Mouse (Mus musculus): Measurements from ENCODE around the gene Catsper4. TPM values are rescaled to one million over a fixed set of nuclear protein-coding genes. Genes with fewer than 3 reads are reported as not detected.

Catsper4 gene
- polyA plus RNA-seq, 1 experiment from 2014 or later: not detected

- peaks cover 8% of the 10 kb centered on the region for H3K27me3 ChIP-seq (replicated peaks)
- H3K9ac ChIP-seq: 0 out of 2 replicates have a peak overlapping the region, but pooled peaks have one; percentile 0
- H3K9me3 ChIP-seq (replicated peaks): 0 out of 2 replicates have a peak, but pooled peaks cover 4% of the 10 kb centered on the region
- H3K4me3 ChIP-seq: no peak overlapping the region
- no peaks in the 10 kb centered on the region for H3K36me3 ChIP-seq
- 23% methylated on average over 11 of the region's 11 CpGs for WGBS
- peaks cover 53% of the 10 kb centered on the region for H3K4me1 ChIP-seq (replicated peaks)
- 0 out of 2 replicates have a peak overlapping the region, but pooled peaks have one; percentile 32 for H3K27ac ChIP-seq (ENCODE audit: poor library complexity, severe bottlenecking)
- H3K4me2 ChIP-seq: peak overlapping the region; percentile 44
- no peak for ATAC-seq (ENCODE audit: insufficient number of reproducible peaks, low FRiP score)
Measured at GRCm38 (mm10) chr4:134257198-134258009, 30.2 kb upstream of the Catsper4 start.

- Histone ChIP-seq H3K36me3 (no peaks in the 10 kb centered on the region), H3K4me1 (replicated peaks) (peaks cover 61% of the 10 kb centered on the region), H3K27ac (ENCODE audit: poor library complexity, severe bottlenecking) (0 out of 2 replicates have a peak overlapping the region, but pooled peaks have one; percentile 32), H3K27me3 (replicated peaks) (peaks cover 16% of the 10 kb centered on the region), H3K4me2 (peak overlapping the region; percentile 44), H3K9me3 (replicated peaks) (no peaks in the 10 kb centered on the region), H3K9ac (peak overlapping the region; percentile 0; the same call in 1 of the 2 replicates), H3K4me3 (no peak overlapping the region)
- ATAC-seq (ENCODE audit: insufficient number of reproducible peaks, low FRiP score): no peak; the same call in 1 of the 2 replicates
- WGBS: 12% methylated on average over 17 of the region's 19 CpGs
Measured at GRCm38 (mm10) chr4:134256407-134257197, 29.4 kb upstream of the Catsper4 start.

- H3K9ac ChIP-seq: no peak overlapping the region
- 0 out of 2 replicates have a peak overlapping the region, but pooled peaks have one; percentile 0 for H3K27ac ChIP-seq (ENCODE audit: poor library complexity, severe bottlenecking)
- peaks cover 69% of the 10 kb centered on the region for H3K4me1 ChIP-seq (replicated peaks)
- WGBS: 33% methylated on average over 4 of the region's 4 CpGs
- ATAC-seq (ENCODE audit: insufficient number of reproducible peaks, low FRiP score): no peak
- H3K9me3 ChIP-seq (replicated peaks): no peaks in the 10 kb centered on the region
- no peaks in the 10 kb centered on the region for H3K36me3 ChIP-seq
- peaks cover 23% of the 10 kb centered on the region for H3K27me3 ChIP-seq (replicated peaks)
- H3K4me3 ChIP-seq: no peak overlapping the region
- no peak overlapping the region for H3K4me2 ChIP-seq
Measured at GRCm38 (mm10) chr4:134255854-134256253, 28.7 kb upstream of the Catsper4 start.

GRCm38 (mm10) chr4:134254835-134255234, 27.7 kb upstream of the Catsper4 start:
- Histone ChIP-seq H3K9ac (no peak overlapping the region), H3K4me2 (no peak overlapping the region), H3K9me3 (replicated peaks) (no peaks in the 10 kb centered on the region), H3K36me3 (no peaks in the 10 kb centered on the region), H3K27ac (ENCODE audit: poor library complexity, severe bottlenecking) (no peak overlapping the region), H3K4me3 (no peak overlapping the region), H3K4me1 (replicated peaks) (peaks cover 79% of the 10 kb centered on the region), H3K27me3 (replicated peaks) (peaks cover 30% of the 10 kb centered on the region)
- no peak for ATAC-seq (ENCODE audit: insufficient number of reproducible peaks, low FRiP score)
- 53% methylated on average over 3 of the region's 3 CpGs for WGBS

GRCm38 (mm10) chr4:134253722-134254324, 26.6 kb upstream of the Catsper4 start, which contains the start of gene Grrp1:
Gene Grrp1, minus strand, starts transcription at chr4:134254106.
- H3K27me3 ChIP-seq (replicated peaks): peaks cover 35% of the 10 kb centered on the region

GRCm38 (mm10) chr4:134252911-134253721, 25.9 kb upstream of the Catsper4 start:
- no peak for ATAC-seq (ENCODE audit: insufficient number of reproducible peaks, low FRiP score)
- H3K4me1 ChIP-seq (replicated peaks): peaks cover 82% of the 10 kb centered on the region
- peak overlapping the region; percentile 67 for H3K9ac ChIP-seq
- peak overlapping the region; percentile 97 for H3K4me2 ChIP-seq
- no peaks in the 10 kb centered on the region for H3K36me3 ChIP-seq
- peak overlapping the region; percentile 54 for H3K4me3 ChIP-seq
- 19% methylated on average over 15 of the region's 15 CpGs for WGBS
- peaks cover 42% of the 10 kb centered on the region for H3K27me3 ChIP-seq (replicated peaks)
- no peaks in the 10 kb centered on the region for H3K9me3 ChIP-seq (replicated peaks)
- H3K27ac ChIP-seq (ENCODE audit: poor library complexity, severe bottlenecking): peak overlapping the region; percentile 50

More at GRCm38 (mm10) chr4:134253722-134254324, 26.6 kb upstream of the Catsper4 start, which contains the start of gene Grrp1:
- Histone ChIP-seq H3K9me3 (replicated peaks) (no peaks in the 10 kb centered on the region), H3K36me3 (no peaks in the 10 kb centered on the region), H3K27ac (ENCODE audit: poor library complexity, severe bottlenecking) (peak within 1 kb of the TSS; percentile 50), H3K4me2 (peak within 1 kb of the TSS; percentile 97), H3K4me1 (replicated peaks) (peaks cover 83% of the 10 kb centered on the region), H3K4me3 (peak within 1 kb of the TSS; percentile 54), H3K9ac (peak within 1 kb of the TSS; percentile 67)
- WGBS: 2% methylated on average over 13 of the region's 13 CpGs
- no peak for ATAC-seq (ENCODE audit: insufficient number of reproducible peaks, low FRiP score)

- H3K36me3 ChIP-seq: no peaks in the 10 kb centered on the region
- peak overlapping the region; percentile 54 for H3K4me3 ChIP-seq
- H3K9ac ChIP-seq: peak overlapping the region; percentile 74
- 0 out of 2 replicates have a peak overlapping the region, but pooled peaks have one; percentile 7 for H3K27ac ChIP-seq (ENCODE audit: poor library complexity, severe bottlenecking)
- H3K4me1 ChIP-seq (replicated peaks): peaks cover 74% of the 10 kb centered on the region
- WGBS: 15% methylated on average over 22 of the region's 22 CpGs
- H3K9me3 ChIP-seq (replicated peaks): no peaks in the 10 kb centered on the region
- peaks cover 50% of the 10 kb centered on the region for H3K27me3 ChIP-seq (replicated peaks)
- no peak for ATAC-seq (ENCODE audit: insufficient number of reproducible peaks, low FRiP score)
- H3K4me2 ChIP-seq: peak overlapping the region; percentile 97
Measured at GRCm38 (mm10) chr4:134252131-134252910, 25.1 kb upstream of the Catsper4 start.

GRCm38 (mm10) chr4:134251241-134252130, 24.3 kb upstream of the Catsper4 start:
- H3K9ac ChIP-seq: peak overlapping the region; percentile 74
- peak overlapping the region; percentile 97 for H3K4me2 ChIP-seq
- H3K36me3 ChIP-seq: no peaks in the 10 kb centered on the region
- no peak for ATAC-seq (ENCODE audit: insufficient number of reproducible peaks, low FRiP score)
- 1% methylated on average over 91 of the region's 91 CpGs for WGBS
- no peak overlapping the region for H3K27ac ChIP-seq (ENCODE audit: poor library complexity, severe bottlenecking)
- peaks cover 58% of the 10 kb centered on the region for H3K27me3 ChIP-seq (replicated peaks)
- peaks cover 66% of the 10 kb centered on the region for H3K4me1 ChIP-seq (replicated peaks)
- H3K9me3 ChIP-seq (replicated peaks): no peaks in the 10 kb centered on the region
- H3K4me3 ChIP-seq: peak overlapping the region; percentile 54

GRCm38 (mm10) chr4:134250930-134251240, 23.7 kb upstream of the Catsper4 start:
- Histone ChIP-seq H3K9me3 (replicated peaks) (no peaks in the 10 kb centered on the region), H3K4me3 (peak overlapping the region; percentile 54), H3K27me3 (replicated peaks) (peaks cover 62% of the 10 kb centered on the region), H3K9ac (peak overlapping the region; percentile 74), H3K27ac (ENCODE audit: poor library complexity, severe bottlenecking) (no peak overlapping the region), H3K4me1 (replicated peaks) (peaks cover 62% of the 10 kb centered on the region), H3K36me3 (no peaks in the 10 kb centered on the region), H3K4me2 (peak overlapping the region; percentile 97)
- ATAC-seq (ENCODE audit: insufficient number of reproducible peaks, low FRiP score): no peak
- WGBS: 18% methylated on average over 10 of the region's 10 CpGs
